Mouse (Mus musculus): Measurements from ENCODE around the gene Kalrn.
"Not testable (repeated sequence)": the region's sequence is repeated elsewhere in the genome, so short reads cannot be mapped to it uniquely, and the experiment has no call there.

Gene Kalrn

DNA sequence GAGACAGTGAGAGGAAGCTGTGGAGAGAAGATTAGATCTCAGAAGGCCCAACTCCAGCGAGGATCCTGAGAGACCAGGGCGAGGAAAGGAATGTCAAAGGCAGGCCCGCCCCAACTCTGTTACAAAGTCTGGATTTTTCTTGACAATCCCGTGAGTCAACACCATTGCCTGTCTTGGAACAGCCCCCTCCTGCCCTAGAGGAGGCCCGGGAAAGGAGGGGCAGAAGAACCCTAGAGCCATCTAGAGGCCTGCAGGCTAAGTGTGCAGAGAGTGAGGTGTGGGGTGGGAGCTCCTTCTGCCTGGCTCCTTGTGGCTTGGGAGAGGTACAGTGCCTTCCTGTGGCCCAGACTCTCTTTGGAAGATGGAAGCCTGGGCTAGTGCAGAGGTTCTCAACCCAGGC, 460.8 kb downstream of the Kalrn start:
- no peak for DNase-seq (ENCODE audit: low read depth)

DNA sequence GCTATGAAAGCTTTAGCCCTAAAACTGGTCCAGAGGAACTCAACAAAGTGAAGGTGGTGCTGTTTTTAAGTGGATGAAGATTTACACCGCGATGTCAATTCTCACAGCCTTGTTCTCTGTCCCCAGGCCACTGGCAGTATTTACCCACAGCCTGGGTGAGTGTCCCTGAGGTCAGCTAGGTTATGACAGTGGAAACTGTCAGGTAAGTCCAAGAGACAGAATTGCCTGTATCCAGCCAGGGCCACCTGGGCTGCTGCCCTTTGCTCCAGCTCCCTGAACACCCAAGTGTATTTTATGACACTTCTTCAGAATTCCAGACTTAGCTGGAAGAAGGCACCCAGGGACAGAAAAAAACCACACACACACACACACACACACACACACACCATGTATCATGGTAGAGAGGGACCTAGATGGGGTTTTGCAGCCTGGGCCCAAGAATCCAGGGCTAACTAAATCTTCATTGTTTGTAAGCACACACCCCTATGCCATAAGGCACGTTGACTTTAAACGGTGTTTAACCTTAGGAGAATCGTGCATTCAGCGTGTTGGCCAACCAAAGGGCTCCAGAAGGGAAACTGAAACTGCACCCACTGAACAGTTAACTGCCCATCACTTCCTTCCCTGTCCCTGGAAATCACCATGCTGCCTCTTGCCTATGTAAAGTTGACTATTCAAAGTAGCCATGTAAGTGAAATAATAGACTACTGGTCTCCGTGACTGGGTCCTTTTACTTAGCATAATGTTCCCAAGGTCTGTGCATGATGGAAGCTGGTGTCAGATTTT, 462.3 kb downstream of the Kalrn start:
- DNase-seq (ENCODE audit: low read depth): no peak

DNA sequence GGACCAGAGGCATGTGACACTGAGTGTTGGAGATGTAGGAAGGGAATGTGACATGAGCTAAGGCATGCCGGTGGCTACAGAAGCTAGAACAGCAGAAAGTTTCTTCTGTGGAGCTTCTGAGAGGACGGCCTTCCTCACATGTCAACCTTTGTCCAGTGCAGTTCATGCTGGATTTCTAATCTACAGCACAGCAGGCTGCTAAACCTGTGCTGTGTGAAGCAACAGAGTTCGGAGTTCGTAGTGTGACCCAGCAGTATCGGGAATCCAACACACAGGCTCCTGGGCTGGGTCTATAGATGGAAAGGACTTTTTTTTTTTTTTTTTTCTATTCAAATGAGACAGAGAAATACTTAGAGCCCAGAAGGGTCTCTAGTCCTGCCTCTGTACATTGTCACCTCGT, 468.9 kb downstream of the Kalrn start:
- DNase-seq (ENCODE audit: low read depth): no peak

DNA sequence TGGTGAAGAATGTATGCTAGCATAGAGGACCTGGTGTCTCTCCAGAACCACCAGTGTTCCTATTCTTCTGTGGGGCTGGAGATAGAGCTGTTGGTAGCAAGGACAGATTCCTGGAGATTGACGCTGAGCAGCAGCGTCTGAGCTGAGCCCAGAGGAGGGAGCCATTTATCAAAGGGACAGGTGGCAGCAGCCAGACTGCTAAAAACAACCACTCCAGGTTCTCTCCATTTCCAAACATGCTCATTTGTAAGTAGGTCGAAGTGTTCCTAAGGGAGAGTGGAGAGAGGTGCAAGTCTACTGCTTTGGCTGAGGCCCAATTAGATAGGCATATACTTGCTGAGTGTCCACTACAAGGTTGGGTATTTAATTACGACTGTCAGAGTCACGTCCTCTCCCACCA, 470.6 kb downstream of the Kalrn start:
- no peak for DNase-seq (ENCODE audit: low read depth)

DNA sequence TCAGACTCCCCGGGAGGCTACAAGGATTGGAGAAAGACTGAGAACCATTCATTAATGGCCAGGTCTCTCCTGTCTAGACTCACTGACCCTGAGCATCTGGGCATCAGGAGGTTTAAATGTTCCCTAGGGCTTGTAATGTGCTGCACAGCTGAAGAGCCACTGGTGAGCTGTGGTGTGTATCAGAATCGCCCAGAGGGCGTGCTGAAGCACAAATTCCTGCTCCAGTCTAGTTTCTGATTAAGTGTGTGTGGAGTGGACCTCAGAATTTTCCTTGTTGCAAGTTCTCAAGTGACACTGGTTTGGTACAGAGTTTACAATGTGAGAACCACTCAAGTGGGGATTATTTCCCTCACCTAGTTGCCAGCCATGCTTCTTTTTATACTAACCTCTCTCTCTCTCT, 473.5 kb downstream of the Kalrn start:
- no peak for DNase-seq (ENCODE audit: low read depth)

DNA sequence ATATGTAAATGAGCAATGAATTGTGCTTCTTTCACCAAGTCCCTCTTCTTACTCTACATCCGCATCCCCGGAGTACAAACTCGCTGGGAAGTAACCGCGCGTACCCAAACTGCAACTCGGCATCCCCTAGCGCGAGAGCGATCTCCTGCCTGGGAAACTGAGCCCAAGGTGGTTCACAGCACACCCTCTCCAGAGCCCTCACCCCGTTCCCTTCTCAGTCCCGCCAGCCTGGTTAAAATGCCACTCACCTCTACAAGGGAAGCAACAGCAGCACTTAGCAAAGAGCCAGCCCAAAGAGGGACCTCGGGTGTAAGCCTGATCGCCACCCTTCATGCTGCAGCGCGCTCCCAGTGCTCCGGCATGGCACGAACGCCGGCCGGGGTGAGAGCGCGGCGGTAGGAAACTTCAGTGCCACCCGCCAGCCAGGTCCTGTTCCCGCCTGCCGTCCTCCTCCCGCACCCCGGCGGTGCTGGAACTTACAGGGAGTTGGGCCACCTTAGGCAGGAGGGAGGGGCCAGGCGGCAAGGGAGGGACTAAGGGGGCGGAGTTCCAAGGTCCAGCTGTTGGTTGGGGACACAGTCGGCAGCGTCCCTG, 477.7 kb downstream of the Kalrn start:
- no peak for DNase-seq (ENCODE audit: low read depth)

DNA sequence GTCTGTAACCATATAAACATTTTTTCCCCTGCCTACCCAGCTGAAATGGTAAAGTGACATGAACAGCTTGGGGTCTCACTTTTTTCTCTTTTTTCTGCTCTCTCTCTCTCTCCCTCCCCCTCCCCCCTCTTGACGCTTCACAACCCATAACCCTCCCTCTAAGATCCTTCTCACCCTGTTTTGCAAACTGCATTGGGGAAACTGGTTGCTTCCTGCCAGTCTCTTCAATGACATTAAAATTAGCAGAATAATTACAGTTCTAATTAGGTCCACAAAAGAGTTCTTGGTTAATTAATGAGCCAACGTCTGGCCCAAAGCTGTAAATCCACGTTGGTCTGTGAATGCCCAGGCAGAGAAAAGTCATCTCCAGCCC, 478.3 kb downstream of the Kalrn start:
- DNase-seq (ENCODE audit: low read depth): no peak

DNA sequence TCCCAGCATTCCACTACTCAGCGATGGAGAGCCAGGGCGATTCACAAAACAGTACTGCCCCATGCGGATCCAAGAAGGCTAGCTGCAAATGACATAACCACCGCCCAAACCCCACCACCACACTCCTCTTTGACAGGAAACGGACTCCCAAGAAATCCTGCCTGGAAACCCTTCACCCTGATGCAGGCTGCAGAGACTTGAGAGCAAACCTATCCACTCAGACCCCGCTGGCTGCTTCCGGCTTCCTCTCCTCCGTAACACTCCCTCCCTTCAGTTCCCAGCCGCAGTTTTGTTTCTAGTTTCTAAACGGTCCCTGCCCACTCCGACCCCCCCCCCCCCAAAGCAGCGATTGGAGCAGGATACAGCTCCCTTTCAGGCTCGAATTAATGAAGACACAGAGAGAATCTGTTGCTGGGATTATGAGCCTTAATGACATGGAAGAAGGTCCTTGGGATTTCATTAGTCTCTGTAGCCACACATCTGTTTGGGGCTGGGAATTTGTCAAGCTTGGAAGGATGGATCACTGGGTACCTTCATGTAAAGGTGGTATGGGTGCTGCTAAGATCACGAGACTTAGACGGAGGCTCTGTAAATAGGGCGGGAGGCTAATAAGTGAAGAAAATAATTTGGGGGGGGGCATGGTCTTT, 478.8 kb downstream of the Kalrn start:
- DNase-seq (ENCODE audit: low read depth): no peak

DNA sequence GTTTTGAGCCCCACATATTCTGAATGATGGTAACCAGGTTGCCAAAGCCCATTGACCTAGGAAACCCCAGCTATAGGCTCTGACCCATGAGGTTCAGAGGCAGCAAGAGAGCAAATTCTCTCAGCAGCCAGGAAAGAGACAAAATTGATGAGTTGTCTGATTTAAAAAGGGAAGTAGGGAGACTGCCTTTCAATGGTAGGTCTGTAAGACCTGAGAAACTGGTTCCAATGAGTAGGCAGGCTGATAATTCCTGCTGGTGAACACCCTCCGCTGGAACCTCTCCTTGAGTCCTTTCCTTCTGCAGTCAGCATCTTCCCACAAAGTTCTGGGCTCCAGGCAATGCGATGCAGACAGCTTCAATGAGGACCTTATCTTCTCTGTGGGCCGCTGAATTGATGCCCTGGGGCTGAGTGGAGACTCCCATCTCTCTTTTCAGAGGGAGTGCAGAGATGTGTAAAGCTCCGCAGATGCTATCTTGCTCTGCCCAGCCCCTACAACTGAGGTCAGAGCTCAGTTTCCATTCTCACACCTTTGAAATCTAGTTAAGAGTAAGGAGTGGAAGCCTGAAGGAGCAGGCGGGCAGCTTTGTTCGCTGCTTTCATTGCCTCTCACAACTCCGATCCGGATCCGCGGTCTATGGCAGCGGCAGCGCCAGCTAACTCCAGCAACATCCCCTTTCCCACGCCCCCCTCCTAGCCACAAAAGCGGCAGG, 479.4 kb downstream of the Kalrn start:
- DNase-seq (ENCODE audit: low read depth): peak; percentile 64

DNA sequence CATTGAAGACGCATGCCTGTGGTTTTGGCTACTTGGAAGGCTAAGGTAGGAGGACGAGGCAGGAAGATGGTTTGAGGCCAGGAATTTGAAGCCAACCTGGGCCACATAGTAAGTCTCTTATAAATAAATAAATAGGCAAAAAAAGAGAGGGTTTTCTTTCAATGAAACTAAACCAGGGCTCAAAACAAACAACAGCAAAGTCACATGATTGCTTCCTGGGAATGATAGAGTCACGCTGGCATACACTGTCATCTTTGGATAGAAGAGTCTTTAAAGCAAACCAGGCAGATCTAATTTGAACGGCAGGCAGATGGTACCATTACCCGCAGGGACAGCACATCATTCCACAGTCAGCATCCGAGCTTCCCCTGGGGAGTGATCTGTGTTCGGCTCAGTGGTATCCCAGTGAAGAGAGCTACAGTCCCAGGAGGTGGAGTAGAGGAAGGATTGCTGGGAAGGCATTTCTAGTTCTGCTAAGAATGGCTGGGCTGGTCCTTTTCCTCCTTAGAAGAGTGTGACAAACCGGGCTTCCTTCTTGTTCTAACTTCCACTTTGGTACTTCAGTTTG, 483.7 kb downstream of the Kalrn start:
- no peak for DNase-seq (ENCODE audit: low read depth)

DNA sequence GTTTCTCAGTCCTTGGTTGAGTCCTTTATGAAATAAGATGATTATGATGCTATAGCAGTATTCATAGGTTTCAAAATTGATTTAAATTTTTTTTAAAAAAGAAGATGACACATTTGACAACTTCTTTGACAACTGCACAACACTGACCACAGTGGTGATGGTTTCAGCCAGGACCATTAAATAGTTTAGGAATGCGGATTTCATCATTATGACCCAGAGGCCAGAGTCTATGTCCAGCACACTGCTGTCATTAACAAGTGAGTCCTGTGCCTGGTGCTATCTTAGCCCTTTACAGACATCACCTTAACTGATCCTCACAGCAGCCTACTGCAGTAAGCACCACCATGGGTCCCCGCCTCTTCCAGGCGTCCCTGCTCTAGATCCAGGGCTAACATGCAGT, 484.3 kb downstream of the Kalrn start:
- no peak for DNase-seq (ENCODE audit: low read depth)

DNA sequence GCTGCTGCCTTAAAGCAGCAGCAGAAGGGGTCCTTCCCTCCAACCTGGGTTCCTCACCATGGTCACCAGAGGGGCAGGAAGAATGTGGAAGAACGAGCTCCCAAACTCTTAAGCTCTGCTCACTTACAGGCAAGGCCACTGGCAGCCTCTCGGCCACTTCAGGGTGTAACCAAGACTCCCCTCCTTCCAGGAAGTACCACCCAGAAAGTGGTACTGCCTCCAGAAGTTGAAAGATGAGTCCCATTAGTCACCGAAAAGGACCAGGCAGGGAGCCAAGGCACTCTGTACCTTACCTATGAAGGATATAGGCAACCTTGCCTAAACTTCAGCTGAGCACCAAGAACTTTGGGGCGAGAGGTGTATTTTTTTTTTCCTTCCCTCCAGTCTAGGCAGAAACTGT, 485.0 kb downstream of the Kalrn start:
- no peak for DNase-seq (ENCODE audit: low read depth)

DNA sequence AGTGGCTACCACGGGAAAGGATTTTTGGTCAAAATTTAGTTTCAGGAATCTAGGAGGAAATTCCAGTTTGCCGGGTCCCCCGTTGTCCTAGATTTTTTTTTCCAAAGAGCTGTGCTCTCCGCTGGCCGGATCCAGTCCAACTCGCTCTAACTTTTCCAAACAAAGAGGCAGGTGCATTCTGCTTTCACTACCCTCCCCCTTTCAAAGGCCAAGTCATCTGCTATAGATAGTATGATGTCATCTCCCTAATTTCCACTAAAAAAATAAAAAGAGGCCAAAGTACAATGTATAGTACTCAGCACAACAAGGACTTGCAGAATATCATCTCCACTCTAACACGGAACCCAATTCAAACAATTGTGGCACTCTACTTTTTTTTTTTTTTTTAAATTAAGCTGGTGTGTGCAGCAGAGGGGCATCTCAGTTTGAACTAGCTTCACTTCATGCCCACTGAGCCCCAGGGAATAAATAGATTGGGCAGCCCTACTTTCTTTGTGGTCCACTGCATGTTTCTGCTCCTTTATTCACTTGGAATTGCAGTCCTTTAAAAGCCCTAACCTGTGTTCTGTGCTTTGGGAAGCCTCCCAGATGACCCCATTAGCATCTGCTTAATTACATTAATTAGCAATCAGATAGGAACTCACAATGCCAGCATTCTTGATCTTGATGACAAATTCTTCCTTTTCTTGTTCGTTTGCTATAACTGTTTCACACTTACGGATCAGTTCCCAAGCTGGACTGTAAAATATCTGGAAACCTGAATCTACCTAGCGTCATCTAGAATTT, 489.0 kb downstream of the Kalrn start:
- DNase-seq (ENCODE audit: low read depth): no peak

DNA sequence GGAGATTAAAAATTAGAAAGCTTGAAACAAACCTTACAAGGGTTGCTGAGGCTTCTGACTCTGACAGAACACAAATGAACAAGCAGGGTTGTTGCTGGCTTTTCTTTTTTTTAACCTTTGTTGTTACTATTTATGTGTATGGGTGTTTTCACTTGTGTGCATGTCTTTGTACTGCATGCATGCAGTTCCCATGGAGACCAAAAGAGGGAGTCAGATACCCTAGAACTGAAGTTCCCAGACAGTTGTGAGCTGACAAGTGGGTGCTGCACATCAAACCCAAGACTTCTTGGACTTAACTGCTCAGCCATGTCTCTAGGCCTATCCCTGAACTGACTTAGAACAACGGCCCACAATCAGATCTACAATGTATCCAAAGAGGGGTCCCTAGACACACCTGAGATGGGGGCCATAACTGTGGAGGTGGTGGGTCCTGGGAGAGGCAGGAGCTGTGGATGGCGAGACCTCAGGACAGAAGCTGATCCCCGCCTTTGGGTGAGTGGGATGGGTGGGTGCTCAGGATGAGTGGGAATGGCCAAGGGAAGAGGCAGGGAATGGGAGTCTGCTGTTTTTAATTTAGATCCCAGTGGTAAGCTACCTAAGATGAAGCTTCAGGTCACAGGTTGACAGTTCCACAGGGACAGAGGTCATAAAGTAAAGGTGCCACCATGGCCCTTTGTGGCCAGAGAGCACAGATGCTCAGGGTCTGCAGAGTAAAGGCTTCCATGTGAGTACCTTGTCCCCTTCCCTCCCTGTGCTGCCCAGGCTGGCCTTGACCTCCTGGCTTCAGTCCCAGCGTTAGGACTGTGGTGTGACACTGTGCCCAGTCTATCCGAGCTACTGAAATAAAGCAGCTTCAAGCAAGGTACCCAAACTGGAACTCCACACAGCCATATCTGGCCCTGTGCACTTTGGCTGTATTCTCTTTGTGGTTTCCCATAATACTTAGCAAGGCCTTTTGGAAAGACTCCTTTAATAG, 490.6 kb downstream of the Kalrn start:
- no peak for DNase-seq (ENCODE audit: low read depth)

DNA sequence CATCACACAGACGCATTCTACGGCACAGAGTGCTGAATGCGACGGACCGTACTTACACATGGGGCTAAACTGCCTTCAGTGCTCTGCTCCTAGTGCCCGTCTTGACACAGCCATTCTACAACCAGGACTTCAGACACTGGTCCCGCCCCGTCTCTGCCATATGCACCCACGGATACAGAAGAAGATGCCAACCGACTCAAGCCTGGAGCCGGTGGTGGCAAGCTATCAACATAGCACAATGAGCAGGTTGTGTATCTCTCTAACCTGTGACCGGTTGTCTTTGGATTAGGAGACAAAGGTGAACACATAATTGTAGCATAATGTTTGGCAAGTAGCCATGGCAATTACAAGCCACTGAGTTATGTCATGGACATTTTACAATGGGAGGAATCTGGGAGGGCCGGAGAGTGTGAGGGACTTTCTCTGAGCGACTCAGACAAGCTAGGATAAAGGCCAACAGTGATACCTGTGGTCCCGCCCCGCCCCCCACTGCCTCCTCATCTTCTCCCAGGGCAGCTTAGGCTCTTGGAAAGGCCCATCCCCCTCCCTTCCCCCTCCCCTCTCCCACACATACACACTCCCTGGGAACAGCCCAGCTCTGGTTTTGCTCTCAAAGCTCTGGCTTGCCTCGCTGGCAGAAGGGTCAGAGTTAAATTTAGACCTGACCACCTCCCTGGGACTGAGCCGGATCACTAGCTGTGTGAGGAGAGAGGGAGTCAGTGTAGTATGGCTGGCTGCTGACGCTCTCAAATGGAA, 491.5 kb downstream of the Kalrn start:
- DNase-seq (ENCODE audit: low read depth): no peak

DNA sequence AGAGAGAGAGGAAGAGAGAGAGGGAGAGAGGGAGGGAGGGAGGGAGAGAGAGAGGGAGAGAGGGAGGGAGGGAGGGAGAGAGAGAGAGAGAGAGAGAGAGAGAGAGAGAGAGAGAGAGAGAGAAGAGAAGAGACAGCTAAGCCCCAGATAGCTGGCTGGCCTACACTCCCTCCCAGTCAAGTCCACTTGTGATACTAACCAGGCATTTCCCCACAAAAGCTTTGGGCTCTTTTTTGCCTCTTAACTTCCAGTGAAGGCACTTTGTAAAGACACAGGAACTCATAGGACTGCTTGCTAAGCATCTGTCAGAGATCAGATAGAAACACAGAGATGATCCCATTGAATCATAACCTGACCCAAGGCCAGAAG, 492.0 kb downstream of the Kalrn start:
- DNase-seq (ENCODE audit: low read depth): not testable (repeated sequence)

DNA sequence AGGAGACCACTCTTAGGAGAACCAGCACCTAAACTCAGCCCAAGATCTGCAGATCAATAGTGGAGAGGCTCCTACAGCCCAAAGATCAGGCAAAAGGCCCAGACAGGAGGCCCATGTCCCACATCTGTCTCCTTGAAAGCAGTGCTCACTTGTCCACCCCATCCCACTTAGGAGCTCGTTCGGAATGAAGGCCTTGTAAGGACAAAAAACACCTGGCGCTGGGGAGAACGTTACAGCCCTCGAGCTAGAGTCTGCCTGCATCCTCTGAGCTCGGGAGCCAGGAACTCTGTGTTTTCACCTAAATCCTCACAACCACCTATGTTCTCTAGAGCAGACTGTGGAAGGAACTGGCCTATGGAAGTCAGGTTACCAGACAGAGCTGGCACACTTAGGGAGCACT, 492.5 kb downstream of the Kalrn start:
- no peak for DNase-seq (ENCODE audit: low read depth)

DNA sequence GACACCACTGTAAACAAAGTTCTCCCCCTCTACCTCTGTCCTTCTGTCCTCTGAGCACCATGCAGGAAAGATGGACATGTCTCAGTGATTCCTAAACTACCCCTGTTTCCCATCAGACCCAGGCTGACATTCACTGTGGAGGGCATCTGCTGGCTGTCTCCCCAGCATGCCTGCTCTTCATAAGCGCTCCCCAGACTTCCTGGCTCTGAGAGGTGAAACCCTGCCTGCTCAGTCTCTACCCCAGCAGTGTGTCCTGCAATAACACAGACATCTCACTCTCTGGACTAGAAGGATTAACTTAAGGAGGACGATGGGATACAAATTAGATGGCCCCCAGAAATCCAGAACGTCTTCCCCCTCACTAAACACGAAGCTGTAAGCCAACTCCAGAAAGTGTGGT, 493.8 kb downstream of the Kalrn start:
- DNase-seq (ENCODE audit: low read depth): no peak

DNA sequence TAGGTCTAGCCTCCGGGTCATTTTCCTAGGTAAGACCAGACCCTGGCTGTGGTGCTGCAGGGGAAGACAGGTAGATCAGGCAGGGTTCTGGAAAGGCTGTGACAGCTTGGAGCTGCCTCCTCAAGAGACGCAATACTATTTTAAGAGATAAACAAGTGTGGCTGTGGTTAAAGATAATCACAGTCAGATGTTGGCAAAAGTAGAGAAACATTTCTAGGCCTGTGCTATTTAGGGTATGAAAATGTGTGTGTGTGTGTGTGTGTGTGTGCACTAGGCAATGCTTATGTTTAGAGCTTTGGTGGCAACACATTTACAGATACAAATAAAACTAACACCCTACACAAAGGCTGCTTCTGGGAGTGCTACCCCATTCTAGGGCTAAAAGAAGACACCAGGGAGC, 494.6 kb downstream of the Kalrn start:
- no peak for DNase-seq (ENCODE audit: low read depth)

DNA sequence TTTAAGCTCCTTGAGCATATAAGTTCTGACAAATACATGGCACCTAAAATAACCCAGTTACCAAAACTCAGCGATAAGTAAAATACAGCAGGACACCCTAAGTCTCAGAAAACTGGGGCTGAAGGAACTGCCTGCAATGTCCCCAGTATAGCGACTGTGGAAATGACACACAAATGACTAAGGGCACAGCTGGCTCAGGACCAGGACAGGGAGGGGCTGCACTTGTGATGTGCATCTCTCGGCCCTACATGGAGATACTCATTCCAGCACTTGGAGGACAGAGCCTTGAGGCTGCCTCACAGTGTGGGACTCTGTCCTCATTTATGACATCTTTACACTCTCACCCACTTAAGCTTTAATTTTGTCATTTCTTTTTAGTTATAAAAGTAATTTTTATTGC, 497.2 kb downstream of the Kalrn start:
- no peak for DNase-seq (ENCODE audit: low read depth)

Data from fibroblast of lung, adult 2 months (primary cell).